Mouse (Mus musculus) spleen, adult 12 weeks (tissue): ENCODE data around the gene Gm10220.
"Not testable (repeated sequence)": the region's sequence is repeated elsewhere in the genome, so short reads cannot be mapped to it uniquely, and the experiment has no call there.

Experiments used
- DNase-seq: peaks from one replicate; pipeline ENCODE4 v3.0.0; 2022; ENCODE audit warnings: low spot score

Gene Gm10220

GRCm38 (mm10) chr5:26121321-26121720, at the start of gene Gm10220:
Gene Gm10220 (minus strand): TSS chr5:26121421.
- DNase-seq = not testable (repeated sequence)

- no peak for DNase-seq
Observed at GRCm38 (mm10) chr5:26169855-26170254, 48.6 kb upstream of the Gm10220 start.

GRCm38 (mm10) chr5:26165791-26166165, 44.6 kb upstream of the Gm10220 start:
- DNase-seq = no peak

- DNase-seq = no peak
Observed at GRCm38 (mm10) chr5:26165036-26165790, 44.0 kb upstream of the Gm10220 start.

- DNase-seq = no peak
Observed at GRCm38 (mm10) chr5:26157396-26158170, 36.4 kb upstream of the Gm10220 start.

- no peak for DNase-seq
Observed at GRCm38 (mm10) chr5:26142891-26143290, 21.7 kb upstream of the Gm10220 start.

GRCm38 (mm10) chr5:26105262-26105661, 16.0 kb downstream of the Gm10220 start, which contains the start of gene 5031410I06Rik:
Gene 5031410I06Rik (minus strand): TSS chr5:26105362.
- DNase-seq = not testable (repeated sequence)

GRCm38 (mm10) chr5:26089191-26089590, 32.0 kb downstream of the Gm10220 start, which contains the start of gene Gm10471:
Gene Gm10471 (minus strand): TSS chr5:26089291.
- DNase-seq = not testable (repeated sequence)

- DNase-seq = not testable (repeated sequence)
Observed at GRCm38 (mm10) chr5:26079023-26079422, 42.2 kb downstream of the Gm10220 start.

- DNase-seq = no peak
Observed at GRCm38 (mm10) chr5:26070716-26071115, 50.5 kb downstream of the Gm10220 start.
